9 mouse cellular contexts compared by ENCODE assay signal in the genomic region with DNA sequence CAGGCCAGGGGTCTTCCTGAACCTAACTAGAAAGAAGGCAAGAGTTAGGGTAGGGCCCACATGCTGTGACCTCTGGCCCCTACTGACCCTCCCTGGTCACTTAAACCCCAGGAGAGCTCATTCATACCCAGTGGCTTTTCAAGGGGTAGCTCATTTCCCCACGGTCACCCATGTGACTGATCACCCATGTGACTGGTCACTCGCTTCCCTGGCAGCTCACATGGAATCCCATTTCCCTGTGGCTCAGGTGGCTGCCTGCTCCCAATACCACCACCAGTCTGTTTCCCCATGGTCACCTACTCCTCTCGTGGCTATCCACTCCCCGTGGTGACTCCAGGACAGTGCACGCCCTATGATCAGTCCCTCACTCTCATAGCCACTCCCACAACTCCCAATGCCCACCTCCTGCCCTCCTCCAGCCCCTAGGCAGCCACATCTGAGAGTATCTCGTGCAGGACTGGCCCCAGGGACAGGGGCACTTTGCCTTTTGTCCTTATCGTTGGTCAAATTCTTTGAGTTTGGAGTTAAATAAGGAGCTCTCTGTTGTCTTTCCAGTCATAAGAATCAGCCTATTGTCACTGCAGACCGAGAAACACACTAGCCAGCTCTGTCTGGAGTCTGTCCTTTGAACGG. TPM values are rescaled to one million over a fixed set of nuclear protein-coding genes. Genes with fewer than 3 reads are reported as not detected.
A peak's percentile ranks its signal among the peaks of the same experiment; 100 is the strongest.
DNase-seq lines count a peak whose midpoint lies in the region; ATAC-seq and TF ChIP-seq lines count a peak whose summit lies in the region.
"Had no signal": no experiment of that assay in that cellular context is flagged by ENCODE, and none has a peak within 500 bp of the region (broad histone marks: within the 10 kb centered on the region; RNA-seq: fewer than 3 reads in every experiment).

No protein-coding gene starts in this region.

- no peak overlapping the region for H3K4me3 ChIP-seq in kidney, postnatal 0 days (replicated peaks; ENCODE audit: low read depth, low read length)
- H3K4me3 ChIP-seq in embryonic facial prominence, embryonic 15.5 days (replicated peaks): no peak overlapping the region
- H3K4me3 ChIP-seq in midbrain, embryonic 14.5 days (replicated peaks; ENCODE audit: low read depth, low read length): no peak overlapping the region
- H3K4me3 ChIP-seq: limb, embryonic 13.5 days had no signal

- peak; percentile 14; the same call in 1 of the 2 replicates for ATAC-seq in kidney, postnatal 0 days (replicated peaks; ENCODE audit: low FRiP score, low read depth)
- ATAC-seq in embryonic facial prominence, embryonic 15.5 days (ENCODE audit: insufficient number of reproducible peaks, low FRiP score, low TSS enrichment, low read depth): no peak
- no peak for ATAC-seq in midbrain, embryonic 14.5 days (ENCODE audit: low FRiP score, low TSS enrichment)

- DNase-seq in kidney, postnatal 0 days (ENCODE audit: low spot score): no peak
- DNase-seq in kidney, adult 18-20 months: no peak
- DNase-seq in brain, adult 2 months (ENCODE audit: low read depth, low spot score): peak; percentile 31
- DNase-seq in midbrain, embryonic 14.5 days: no peak
- DNase-seq in spleen, postnatal 4 days (ENCODE audit: low spot score in 2 of 2): no peak
- no peak for DNase-seq in ovary, postnatal 36 days (ENCODE audit: low spot score)
- DNase-seq: spleen, adult 18-20 months had no signal

- H3K36me3 ChIP-seq in kidney, postnatal 0 days (ENCODE audit: insufficient read depth, low read length): no peaks in the 10 kb centered on the region
- H3K36me3 ChIP-seq in embryonic facial prominence, embryonic 15.5 days: no peaks in the 10 kb centered on the region
- H3K36me3 ChIP-seq in midbrain, embryonic 14.5 days (ENCODE audit: control insufficient read depth, insufficient read depth, low read length): no peaks in the 10 kb centered on the region
- H3K36me3 ChIP-seq: limb, embryonic 13.5 days had no signal

- H3K9me3 ChIP-seq in kidney, postnatal 0 days (replicated peaks; ENCODE audit: low read length): no peaks in the 10 kb centered on the region
- H3K9me3 ChIP-seq in embryonic facial prominence, embryonic 15.5 days (replicated peaks): no peaks in the 10 kb centered on the region
- no peaks in the 10 kb centered on the region for H3K9me3 ChIP-seq in midbrain, embryonic 14.5 days (ENCODE audit: control insufficient read depth, low read length)
- H3K9me3 ChIP-seq: limb, embryonic 13.5 days had no signal

- no peak overlapping the region for H3K27ac ChIP-seq in kidney, postnatal 0 days
- peak overlapping the region; percentile 66; the same call in 1 of the 2 replicates for H3K27ac ChIP-seq in embryonic facial prominence, embryonic 15.5 days (replicated peaks)
- peak overlapping the region; percentile 66; the same call in 1 of the 2 replicates for H3K27ac ChIP-seq in midbrain, embryonic 14.5 days (replicated peaks; ENCODE audit: low read depth, low read length)

- no peaks in the 10 kb centered on the region for H3K27me3 ChIP-seq in kidney, postnatal 0 days (ENCODE audit: insufficient read depth, low read length)
- H3K27me3 ChIP-seq in embryonic facial prominence, embryonic 15.5 days: no peaks in the 10 kb centered on the region
- H3K27me3 ChIP-seq in midbrain, embryonic 14.5 days (ENCODE audit: control insufficient read depth, insufficient read depth, low read length): no peaks in the 10 kb centered on the region
- H3K27me3 ChIP-seq: limb, embryonic 13.5 days had no signal

- no peak for TF ChIP-seq CTCF in kidney, postnatal 0 days (IDR thresholded peaks at IDR 0.05; ENCODE audit: low read depth)

- no peak overlapping the region for H3K4me2 ChIP-seq in kidney, postnatal 0 days (ENCODE audit: low read length)
- no peak overlapping the region for H3K4me2 ChIP-seq in embryonic facial prominence, embryonic 15.5 days (replicated peaks)
- H3K4me2 ChIP-seq in midbrain, embryonic 14.5 days (ENCODE audit: low read length): no peak overlapping the region
- H3K4me2 ChIP-seq: limb, embryonic 13.5 days had no signal

- peaks cover 28% of the 10 kb centered on the region for H3K4me1 ChIP-seq in kidney, postnatal 0 days (replicated peaks; ENCODE audit: insufficient read depth, low read length)
- peaks cover 93% of the 10 kb centered on the region for H3K4me1 ChIP-seq in embryonic facial prominence, embryonic 15.5 days
- peaks cover 83% of the 10 kb centered on the region for H3K4me1 ChIP-seq in midbrain, embryonic 14.5 days (ENCODE audit: control insufficient read depth, insufficient read depth, low read length)

- H3K9ac ChIP-seq in kidney, postnatal 0 days (ENCODE audit: low read depth, low read length): no peak overlapping the region
- no peak overlapping the region for H3K9ac ChIP-seq in embryonic facial prominence, embryonic 15.5 days
- no peak overlapping the region for H3K9ac ChIP-seq in midbrain, embryonic 14.5 days (replicated peaks; ENCODE audit: low read length)
- H3K9ac ChIP-seq: limb, embryonic 13.5 days had no signal

- 52% methylated on average over 9 of the region's 9 CpGs for WGBS in kidney, postnatal 0 days
- 46% methylated on average over 9 of the region's 9 CpGs for WGBS in embryonic facial prominence, embryonic 15.5 days
- 24% methylated on average over 9 of the region's 9 CpGs for WGBS in midbrain, embryonic 14.5 days

RNA-seq across cellular contexts. Expression of gene Pmepa1, which starts 17.8 kb away (rescaled TPM):
- 5.8 and 6.2 TPM in 2 replicates for polyA plus RNA-seq in kidney, postnatal 0 days (2015; fragmentation: Nextera tagmentation; extraction: Ambion mirVana)
- polyA plus RNA-seq in embryonic facial prominence, embryonic 15.5 days (2015; fragmentation: Nextera tagmentation; extraction: Ambion mirVana): 8.7 and 9.0 TPM in 2 replicates
- 5.7 and 6.4 TPM in 2 replicates for polyA plus RNA-seq in midbrain, embryonic 14.5 days (2014; fragmentation: Nextera tagmentation; extraction: Ambion mirVana)

RNA-seq across cellular contexts. Expression of gene Zbp1, which starts 39.9 kb away (rescaled TPM):
- 1.3 and 1.7 TPM in 2 replicates for polyA plus RNA-seq in kidney, postnatal 0 days (2015; fragmentation: Nextera tagmentation; extraction: Ambion mirVana)
- 0.63 and 1.5 TPM in 2 replicates for polyA plus RNA-seq in embryonic facial prominence, embryonic 15.5 days (2015; fragmentation: Nextera tagmentation; extraction: Ambion mirVana)
- polyA plus RNA-seq in midbrain, embryonic 14.5 days (2014; fragmentation: Nextera tagmentation; extraction: Ambion mirVana): 1.7 TPM in 1 of 2 replicates, not detected in the other
